Mouse (Mus musculus): Measurements from ENCODE around the gene Ppp6r1.

- no peak for TF ChIP-seq CTCF (IDR thresholded peaks at IDR 0.05; ENCODE audit: low read depth, low read length)
- TF ChIP-seq GATA1 (IDR thresholded peaks at IDR 0.05; ENCODE audit: borderline replicate concordance, low read length): no peak
Measured at GRCm38 (mm10) chr7:4647291-4647690, 11.5 kb downstream of the Ppp6r1 start.

All from G1E (cell line).